Mouse (Mus musculus) limb, embryonic 10.5 days (tissue): Measurements from ENCODE around the gene Gdpd5. TPM values are rescaled to one million over a fixed set of nuclear protein-coding genes. Genes with fewer than 3 reads are reported as not detected.
A peak's percentile ranks its signal among the peaks of the same experiment; 100 is the strongest.

Experiments used
- DNase-seq: peaks from one replicate; pipeline ENCODE4 v3.0.0-alpha.2; 2017; ENCODE audit warnings: low spot score
- H3K27ac ChIP-seq: fragments of 300-500 bp; sonication (generic); 2 replicates; pipeline ENCODE4 v1.5.1; 2016; ENCODE audit warnings: mild to moderate bottlenecking
- H3K27me3 ChIP-seq: fragments of 300-500 bp; sonication (generic); 2 replicates; pipeline ENCODE4 v1.6.1; 2016; ENCODE audit warnings: low read depth, mild to moderate bottlenecking; ENCODE audit not compliant: poor library complexity, severe bottlenecking
- H3K36me3 ChIP-seq: fragments of 300-500 bp; sonication (generic); 2 replicates; pipeline ENCODE4 v1.6.1; 2016; ENCODE audit warnings: mild to moderate bottlenecking, moderate library complexity
- H3K4me1 ChIP-seq: fragments of 300-500 bp; sonication (generic); 2 replicates; pipeline ENCODE4 v1.6.1; 2016
- H3K4me3 ChIP-seq: fragments of 300-500 bp; sonication (generic); 2 replicates; pipeline ENCODE4 v1.5.1; 2016; ENCODE audit warnings: mild to moderate bottlenecking, moderate library complexity
- H3K9me3 ChIP-seq: fragments of 300-500 bp; sonication (generic); replicated peaks from 2 replicates; pipeline ENCODE4 v1.6.1; 2016; ENCODE audit warnings: mild to moderate bottlenecking
- WGBS: fragments of 180-500 bp; shearing (Covaris S2); methylation state at CpG from one replicate; pipeline ENCODE4 v1.1.7; 2016; 5-methylcytosine and 5-hydroxymethylcytosine counted together
- polyA plus RNA-seq: library from polyadenylated mRNA; unstranded; fragments of >200 nt; fragmentation: Nextera tagmentation; extraction: Ambion mirVana; gene quantifications from 2 replicates; pipeline ENCODE4 v1.2.1, GENCODE M21; 2016

The Gdpd5 gene
- polyA plus RNA-seq, 1 experiment from 2014 or later, result 12.3 TPM

- DNase-seq, result no peak
- peaks cover 44% of the 10 kb centered on the region for H3K4me1 ChIP-seq
- no peaks in the 10 kb centered on the region for H3K36me3 ChIP-seq
- no peak overlapping the region for H3K4me3 ChIP-seq
- WGBS, result 77% methylated on average over 11 of the region's 11 CpGs
- H3K9me3 ChIP-seq, result no peaks in the 10 kb centered on the region
- no peak overlapping the region for H3K27ac ChIP-seq
- no peaks in the 10 kb centered on the region for H3K27me3 ChIP-seq
Observed at GRCm38 (mm10) chr7:99396994-99397659, 15.9 kb downstream of the Gdpd5 start.

GRCm38 (mm10) chr7:99401373-99401772 lies 20.2 kb downstream of the Gdpd5 start:
- 84% methylated on average over 8 of the region's 8 CpGs for WGBS

DNA sequence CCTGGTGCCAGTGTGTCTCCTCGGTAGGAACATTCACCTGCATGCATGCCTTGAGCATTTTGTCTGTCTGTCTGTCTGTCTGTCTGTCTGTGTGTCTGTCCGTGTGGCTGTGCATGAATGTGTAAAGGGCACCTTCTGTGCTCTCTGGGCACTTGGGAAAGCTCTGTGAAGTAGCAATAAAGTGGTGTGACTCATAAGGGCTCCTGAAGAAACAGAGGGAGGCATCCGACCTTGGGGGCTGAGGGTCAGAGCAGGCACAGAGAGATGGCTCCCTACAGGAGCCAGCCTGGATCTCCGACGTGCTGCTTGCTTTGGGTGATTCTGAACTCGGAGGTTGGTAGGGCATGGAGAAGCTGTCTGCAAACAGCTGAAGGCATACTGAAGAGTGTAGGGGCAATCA lies 21.3 kb downstream of the Gdpd5 start:
- no peak overlapping the region for H3K4me3 ChIP-seq
- H3K9me3 ChIP-seq, result no peaks in the 10 kb centered on the region
- H3K36me3 ChIP-seq, result no peaks in the 10 kb centered on the region
- no peaks in the 10 kb centered on the region for H3K27me3 ChIP-seq
- DNase-seq, result no peak
- H3K4me1 ChIP-seq, result peaks cover 30% of the 10 kb centered on the region
- WGBS, result 71% methylated on average over 6 of the region's 6 CpGs
- no peak overlapping the region for H3K27ac ChIP-seq

More at GRCm38 (mm10) chr7:99401373-99401772, 20.2 kb downstream of the Gdpd5 start:
- H3K27ac ChIP-seq, result 0 out of 2 replicates have a peak overlapping the region, but pooled peaks have one; percentile 21
- H3K4me3 ChIP-seq, result no peak overlapping the region
- peaks cover 36% of the 10 kb centered on the region for H3K4me1 ChIP-seq
- no peak for DNase-seq
- no peaks in the 10 kb centered on the region for H3K27me3 ChIP-seq
- H3K36me3 ChIP-seq, result no peaks in the 10 kb centered on the region
- no peaks in the 10 kb centered on the region for H3K9me3 ChIP-seq

- Histone ChIP-seq H3K27ac (no peak overlapping the region), H3K4me1 (peaks cover 37% of the 10 kb centered on the region), H3K36me3 (no peaks in the 10 kb centered on the region), H3K9me3 (no peaks in the 10 kb centered on the region), H3K4me3 (no peak overlapping the region), H3K27me3 (no peaks in the 10 kb centered on the region)
- DNase-seq, result no peak
- 87% methylated on average over 7 of the region's 7 CpGs for WGBS
Observed at GRCm38 (mm10) chr7:99403254-99403653, 22.0 kb downstream of the Gdpd5 start.

- no peaks in the 10 kb centered on the region for H3K27me3 ChIP-seq
- DNase-seq, result no peak
- H3K9me3 ChIP-seq, result no peaks in the 10 kb centered on the region
- peak overlapping the region; percentile 22; the same call in 1 of the 2 replicates for H3K27ac ChIP-seq
- H3K36me3 ChIP-seq, result no peaks in the 10 kb centered on the region
- 73% methylated on average over 12 of the region's 12 CpGs for WGBS
- H3K4me1 ChIP-seq, result peaks cover 37% of the 10 kb centered on the region
- H3K4me3 ChIP-seq, result no peak overlapping the region
Observed at GRCm38 (mm10) chr7:99404031-99404735, 23.0 kb downstream of the Gdpd5 start.

DNA sequence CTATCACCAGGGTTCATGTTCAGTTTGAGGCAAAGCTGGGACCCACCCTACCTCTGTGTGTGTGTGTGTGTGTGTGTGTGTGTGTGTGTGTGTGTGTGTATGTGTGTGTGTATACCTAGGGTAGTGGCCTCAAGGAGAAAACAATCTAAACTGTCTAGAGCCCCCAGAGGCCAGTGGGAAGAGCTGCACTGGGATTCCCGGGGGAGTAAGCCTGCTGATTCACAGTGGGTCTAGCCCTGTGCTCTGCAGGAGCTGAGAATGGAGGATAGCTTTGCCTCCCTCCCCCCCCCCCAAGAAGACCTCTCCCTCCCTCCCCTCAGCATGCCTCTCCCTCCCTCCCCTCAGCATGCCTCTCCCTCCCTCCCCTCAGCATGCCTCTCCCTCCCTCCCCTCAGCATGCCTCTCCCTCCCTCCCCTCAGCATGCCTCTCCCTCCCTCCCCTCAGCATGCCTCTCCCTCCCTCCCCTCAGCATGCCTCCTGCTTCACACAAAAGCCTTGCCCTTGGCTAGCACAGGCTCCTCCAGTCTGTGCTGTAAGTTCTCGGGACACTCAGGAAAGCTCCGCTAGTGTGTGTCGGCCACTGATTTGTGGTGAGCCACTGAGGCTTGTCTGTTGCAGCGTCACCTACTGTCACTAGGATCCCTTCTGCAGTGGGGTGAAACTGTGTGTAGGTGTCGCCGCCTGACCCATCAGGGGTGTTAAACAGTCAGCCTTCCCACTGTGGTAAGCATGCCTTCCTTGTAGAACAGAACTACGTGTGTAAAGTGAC lies 24.4 kb downstream of the Gdpd5 start:
- DNase-seq, result no peak
- Histone ChIP-seq H3K27ac (peak overlapping the region; percentile 71), H3K27me3 (no peaks in the 10 kb centered on the region), H3K36me3 (no peaks in the 10 kb centered on the region), H3K4me3 (no peak overlapping the region), H3K9me3 (no peaks in the 10 kb centered on the region), H3K4me1 (peaks cover 50% of the 10 kb centered on the region)
- 20% methylated on average over 8 of the region's 8 CpGs for WGBS

DNA sequence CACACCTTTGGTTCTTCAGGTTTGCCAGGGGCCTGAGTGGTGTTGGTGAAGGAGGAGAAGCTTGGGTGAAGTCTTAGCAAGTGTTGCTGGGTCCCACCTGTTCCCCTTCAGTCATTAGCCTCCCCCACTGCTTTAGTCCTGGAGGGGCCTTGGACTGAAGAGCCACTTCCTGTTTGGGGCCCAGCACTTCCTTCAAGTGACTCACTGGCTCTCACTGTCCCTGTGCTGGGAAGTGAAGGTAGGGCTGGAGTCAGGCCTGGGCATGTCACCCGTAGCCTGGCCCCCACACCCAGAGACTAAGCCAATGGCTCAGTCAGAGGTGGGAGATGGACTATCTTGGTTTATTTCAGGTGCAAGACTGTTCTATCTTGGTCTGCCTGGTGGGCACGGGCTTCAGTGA lies 26.4 kb downstream of the Gdpd5 start:
- Histone ChIP-seq H3K27ac (no peak overlapping the region), H3K4me1 (peaks cover 43% of the 10 kb centered on the region), H3K27me3 (no peaks in the 10 kb centered on the region), H3K4me3 (no peak overlapping the region), H3K36me3 (no peaks in the 10 kb centered on the region), H3K9me3 (no peaks in the 10 kb centered on the region)
- no peak for DNase-seq
- WGBS, result 87% methylated on average over 2 of the region's 2 CpGs

DNA sequence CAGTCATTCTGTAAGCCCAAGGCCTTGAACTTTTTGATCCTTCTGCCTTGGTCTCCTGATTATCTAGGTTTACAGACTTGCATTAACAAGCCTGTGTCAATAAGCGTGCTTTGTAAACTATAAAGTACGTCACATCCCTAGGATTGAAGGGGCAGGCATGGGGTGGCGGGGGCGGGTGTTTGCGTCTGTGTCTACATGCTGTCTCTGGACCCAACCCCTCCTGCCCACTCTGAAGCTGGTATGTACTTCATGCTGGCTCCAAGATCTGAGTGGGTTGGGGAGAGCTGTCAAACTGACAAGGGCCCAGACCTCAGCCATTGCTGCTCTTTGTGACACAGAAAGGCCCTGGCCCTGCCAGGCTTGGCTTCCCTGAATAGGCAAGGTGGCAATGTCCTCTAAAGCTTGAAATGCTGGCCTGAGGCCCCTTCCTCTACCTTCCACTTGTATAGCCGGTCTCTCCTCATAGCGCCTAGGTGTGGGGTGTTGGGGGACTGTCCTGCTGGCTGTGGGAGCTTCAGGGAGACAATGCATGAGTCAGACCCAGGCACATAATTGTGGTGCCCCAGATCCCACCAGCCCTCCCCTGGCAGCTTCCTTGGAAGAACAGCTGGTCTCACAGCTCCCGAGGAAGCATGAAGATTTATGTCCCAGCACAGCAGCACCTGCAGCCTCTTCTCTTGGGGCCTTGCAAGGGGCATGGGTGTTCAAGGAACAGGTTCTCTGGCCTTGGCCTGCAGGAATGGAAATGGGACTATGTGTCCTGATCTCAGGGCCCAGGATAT lies 28.4 kb downstream of the Gdpd5 start:
- Histone ChIP-seq H3K27ac (peak overlapping the region; percentile 66), H3K27me3 (no peaks in the 10 kb centered on the region), H3K4me1 (peaks cover 50% of the 10 kb centered on the region), H3K4me3 (no peak overlapping the region), H3K9me3 (no peaks in the 10 kb centered on the region), H3K36me3 (no peaks in the 10 kb centered on the region)
- no peak for DNase-seq
- 74% methylated on average over 8 of the region's 8 CpGs for WGBS

DNA sequence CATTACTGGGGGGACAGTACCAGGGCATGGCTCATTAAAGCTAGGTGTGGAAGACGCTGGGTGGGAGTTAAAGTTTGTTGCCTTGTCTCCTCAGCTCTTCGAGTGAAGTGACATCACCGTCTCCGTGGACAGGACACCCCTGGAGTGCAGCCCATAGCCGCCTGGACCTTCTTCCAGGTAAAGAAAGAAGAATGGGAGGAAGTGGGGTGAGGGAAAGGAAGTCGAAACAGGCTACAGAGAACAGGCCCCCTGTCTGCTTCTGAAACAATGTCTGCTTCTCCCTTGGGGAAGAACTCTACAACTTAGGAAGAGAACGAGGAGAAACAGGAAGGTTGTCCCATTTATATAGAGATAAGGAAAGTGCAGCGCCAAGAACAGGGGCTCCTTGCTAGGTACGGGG lies 29.1 kb downstream of the Gdpd5 start:
- no peak overlapping the region for H3K4me3 ChIP-seq
- 0 out of 2 replicates have a peak, but pooled peaks cover 2% of the 10 kb centered on the region for H3K36me3 ChIP-seq
- H3K27me3 ChIP-seq, result no peaks in the 10 kb centered on the region
- DNase-seq, result no peak
- H3K9me3 ChIP-seq, result no peaks in the 10 kb centered on the region
- H3K4me1 ChIP-seq, result peaks cover 53% of the 10 kb centered on the region
- WGBS, result 83% methylated on average over 9 of the region's 9 CpGs
- peak overlapping the region; percentile 66 for H3K27ac ChIP-seq

- WGBS, result 49% methylated on average over 6 of the region's 6 CpGs
- Histone ChIP-seq H3K36me3 (0 out of 2 replicates have a peak, but pooled peaks cover 2% of the 10 kb centered on the region), H3K27me3 (no peaks in the 10 kb centered on the region), H3K4me1 (peaks cover 46% of the 10 kb centered on the region), H3K27ac (peak overlapping the region; percentile 66), H3K4me3 (no peak overlapping the region), H3K9me3 (no peaks in the 10 kb centered on the region)
- no peak for DNase-seq
Observed at GRCm38 (mm10) chr7:99411047-99411779, 30.0 kb downstream of the Gdpd5 start.

- Histone ChIP-seq H3K27me3 (no peaks in the 10 kb centered on the region), H3K4me1 (peaks cover 28% of the 10 kb centered on the region), H3K27ac (peak overlapping the region; percentile 19; the same call in 1 of the 2 replicates), H3K36me3 (0 out of 2 replicates have a peak, but pooled peaks cover 2% of the 10 kb centered on the region), H3K9me3 (no peaks in the 10 kb centered on the region), H3K4me3 (no peak overlapping the region)
- no peak for DNase-seq
- 86% methylated on average over 4 of the region's 4 CpGs for WGBS
Observed at GRCm38 (mm10) chr7:99415045-99415444, 33.8 kb downstream of the Gdpd5 start.

- WGBS, result 84% methylated on average over 3 of the region's 3 CpGs
- peak overlapping the region; percentile 31; the same call in 1 of the 2 replicates for H3K27ac ChIP-seq
- no peaks in the 10 kb centered on the region for H3K9me3 ChIP-seq
Observed at GRCm38 (mm10) chr7:99419311-99419710, 38.1 kb downstream of the Gdpd5 start.

More at GRCm38 (mm10) chr7:99419311-99419710, 38.1 kb downstream of the Gdpd5 start:
- 0 out of 2 replicates have a peak, but pooled peaks cover 2% of the 10 kb centered on the region for H3K36me3 ChIP-seq
- H3K4me3 ChIP-seq, result no peak overlapping the region
- no peaks in the 10 kb centered on the region for H3K27me3 ChIP-seq
- peaks cover 32% of the 10 kb centered on the region for H3K4me1 ChIP-seq
- no peak for DNase-seq
